Mouse (Mus musculus): ENCODE data around the gene Hhipl2. TPM values are rescaled to one million over a fixed set of nuclear protein-coding genes. Genes with fewer than 3 reads are reported as not detected.
"Not testable (repeated sequence)": the region's sequence is repeated elsewhere in the genome, so short reads cannot be mapped to it uniquely, and the experiment has no call there.

Gene Hhipl2
- total and polyA plus RNA-seq, 2 experiments from 2014 or later = 0.17 to 0.22 TPM

DNA sequence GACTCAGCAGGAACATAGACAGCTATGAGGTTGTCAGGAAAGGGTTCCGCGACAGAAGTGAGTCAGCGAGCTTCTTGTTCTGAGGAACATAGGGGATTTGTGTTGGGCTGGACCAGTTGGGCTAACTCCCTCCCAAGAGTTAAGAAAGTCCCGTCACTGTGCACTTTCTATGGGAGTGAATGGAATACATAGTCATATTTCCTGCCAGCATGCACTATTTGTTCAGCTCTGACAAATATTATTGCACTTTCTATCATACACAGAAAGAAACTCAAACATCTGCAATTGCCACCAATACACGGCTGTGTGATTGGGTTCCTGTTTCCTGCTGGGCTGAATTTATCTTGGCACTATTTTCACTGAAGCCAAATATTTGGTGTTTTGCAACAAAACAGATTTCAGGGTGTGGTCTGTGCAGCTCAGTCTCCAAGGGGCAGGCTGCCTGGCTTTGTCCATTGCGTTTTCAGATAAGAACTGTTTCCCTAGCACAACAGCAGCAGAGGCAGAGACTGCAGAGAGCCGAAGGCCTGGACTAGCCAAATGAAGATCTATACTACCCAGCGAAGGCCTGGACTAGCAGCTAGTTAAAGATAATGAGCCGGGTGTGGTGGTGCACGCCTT, 39.6 kb upstream of the Hhipl2 start:
- Histone ChIP-seq H3K4me2 (ENCODE audit: low read depth, low read length, poor library complexity, severe bottlenecking) (no peak overlapping the region), H3K27ac (ENCODE audit: low read depth, low read length) (no peak overlapping the region), H3K9ac (replicated peaks; ENCODE audit: low read length, poor library complexity, severe bottlenecking) (no peak overlapping the region), H3K36me3 (ENCODE audit: insufficient read depth, low read length) (no peaks in the 10 kb centered on the region), H3K9me3 (ENCODE audit: low read length) (no peaks in the 10 kb centered on the region), H3K27me3 (ENCODE audit: insufficient read depth, low read length) (peaks cover 10% of the 10 kb centered on the region; the same call in 1 of the 2 replicates), H3K4me3 (ENCODE audit: low read depth, low read length) (no peak overlapping the region), H3K4me1 (ENCODE audit: insufficient read depth, low read length) (no peaks in the 10 kb centered on the region)
- no peak for DNase-seq (ENCODE audit: low spot score)
- 83% methylated on average over 10 of the region's 10 CpGs for WGBS
- ATAC-seq (ENCODE audit: low FRiP score) = no peak
- TF ChIP-seq CTCF (IDR thresholded peaks at IDR 0.05) = no peak

- not testable (repeated sequence) for H3K4me2 ChIP-seq (ENCODE audit: low read depth, low read length, poor library complexity, severe bottlenecking); H3K4me3 ChIP-seq (ENCODE audit: low read depth, low read length); H3K9me3 ChIP-seq (ENCODE audit: low read length); H3K36me3 ChIP-seq (ENCODE audit: insufficient read depth, low read length); ATAC-seq (ENCODE audit: low FRiP score); H3K9ac ChIP-seq (replicated peaks; ENCODE audit: low read length, poor library complexity, severe bottlenecking); H3K27ac ChIP-seq (ENCODE audit: low read depth, low read length); H3K4me1 ChIP-seq (ENCODE audit: insufficient read depth, low read length); DNase-seq (ENCODE audit: low spot score)
- H3K27me3 ChIP-seq (ENCODE audit: insufficient read depth, low read length) = peaks cover 17% of the 10 kb centered on the region
- WGBS = 92% methylated on average over 3 of the region's 3 CpGs
Observed at GRCm38 (mm10) chr1:183379376-183379775, 38.6 kb upstream of the Hhipl2 start.

DNA sequence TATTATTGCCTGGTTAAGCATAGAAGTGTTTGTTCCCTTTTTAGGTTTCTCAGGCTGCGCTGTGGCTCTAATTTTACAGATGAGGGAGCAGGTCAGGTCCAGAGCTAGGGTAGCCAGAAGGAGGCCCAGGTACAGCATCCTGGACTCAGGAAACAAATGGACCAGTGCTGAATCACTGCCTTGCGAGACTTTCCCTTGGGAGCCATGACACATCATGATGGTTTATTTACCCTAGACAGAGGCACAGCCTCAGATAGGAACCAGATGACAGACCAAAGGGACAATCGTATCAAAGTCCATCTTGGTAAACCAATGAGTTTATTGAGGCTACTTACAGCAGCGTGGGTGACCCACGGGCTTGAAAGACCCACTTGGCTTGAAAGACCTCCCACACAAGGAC, 36.2 kb upstream of the Hhipl2 start:
- H3K27me3 ChIP-seq (ENCODE audit: insufficient read depth, low read length) = peaks cover 30% of the 10 kb centered on the region
- WGBS = 88% methylated on average over 5 of the region's 5 CpGs
- H3K4me2 ChIP-seq (ENCODE audit: low read depth, low read length, poor library complexity, severe bottlenecking) = no peak overlapping the region
- H3K27ac ChIP-seq (ENCODE audit: low read depth, low read length) = no peak overlapping the region
- no peak overlapping the region for H3K9ac ChIP-seq (replicated peaks; ENCODE audit: low read length, poor library complexity, severe bottlenecking)
- no peaks in the 10 kb centered on the region for H3K36me3 ChIP-seq (ENCODE audit: insufficient read depth, low read length)
- ATAC-seq (ENCODE audit: low FRiP score) (no peak), DNase-seq (ENCODE audit: low spot score) (no peak)
- TF ChIP-seq CTCF (IDR thresholded peaks at IDR 0.05) = no peak
- H3K4me1 ChIP-seq (ENCODE audit: insufficient read depth, low read length) = no peaks in the 10 kb centered on the region
- H3K9me3 ChIP-seq (ENCODE audit: low read length) = no peaks in the 10 kb centered on the region
- no peak overlapping the region for H3K4me3 ChIP-seq (ENCODE audit: low read depth, low read length)

- no peak overlapping the region for H3K27ac ChIP-seq (ENCODE audit: low read depth, low read length)
- no peaks in the 10 kb centered on the region for H3K4me1 ChIP-seq (ENCODE audit: insufficient read depth, low read length)
- no peak overlapping the region for H3K4me3 ChIP-seq (ENCODE audit: low read depth, low read length)
- no peaks in the 10 kb centered on the region for H3K36me3 ChIP-seq (ENCODE audit: insufficient read depth, low read length)
- H3K27me3 ChIP-seq (ENCODE audit: insufficient read depth, low read length) = peaks cover 32% of the 10 kb centered on the region
- no peak for DNase-seq (ENCODE audit: low spot score)
- 90% methylated on average over 2 of the region's 2 CpGs for WGBS
- ATAC-seq (ENCODE audit: low FRiP score) = no peak
- H3K4me2 ChIP-seq (ENCODE audit: low read depth, low read length, poor library complexity, severe bottlenecking) = no peak overlapping the region
- H3K9me3 ChIP-seq (ENCODE audit: low read length) = no peaks in the 10 kb centered on the region
- no peak overlapping the region for H3K9ac ChIP-seq (replicated peaks; ENCODE audit: low read length, poor library complexity, severe bottlenecking)
- TF ChIP-seq CTCF (IDR thresholded peaks at IDR 0.05) = no peak
Observed at GRCm38 (mm10) chr1:183382621-183383020, 35.4 kb upstream of the Hhipl2 start.

DNA sequence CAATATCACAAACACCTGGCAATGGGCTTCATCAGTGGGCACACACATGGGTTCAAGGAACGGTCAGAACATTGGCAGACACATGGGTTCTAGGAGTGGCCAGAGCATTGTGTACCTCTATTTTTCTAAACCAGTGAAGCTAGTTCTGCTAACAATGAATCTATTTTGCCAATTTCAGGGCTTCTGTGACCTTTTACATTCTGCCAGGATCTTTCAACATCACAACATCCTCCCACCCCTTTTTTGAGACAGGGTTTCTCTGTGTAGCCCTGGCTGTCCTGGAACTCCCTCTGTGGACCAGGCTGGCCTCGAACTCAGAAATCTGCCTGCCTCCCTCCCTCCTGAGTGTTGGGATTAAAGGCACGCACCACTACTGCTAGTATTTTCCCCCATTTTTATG, 30.6 kb upstream of the Hhipl2 start:
- not testable (repeated sequence) for H3K36me3 ChIP-seq (ENCODE audit: insufficient read depth, low read length); H3K9ac ChIP-seq (replicated peaks; ENCODE audit: low read length, poor library complexity, severe bottlenecking); H3K4me3 ChIP-seq (ENCODE audit: low read depth, low read length); H3K4me1 ChIP-seq (ENCODE audit: insufficient read depth, low read length); DNase-seq (ENCODE audit: low spot score); H3K27ac ChIP-seq (ENCODE audit: low read depth, low read length); H3K9me3 ChIP-seq (ENCODE audit: low read length); H3K4me2 ChIP-seq (ENCODE audit: low read depth, low read length, poor library complexity, severe bottlenecking); ATAC-seq (ENCODE audit: low FRiP score)
- WGBS = 88% methylated on average over 3 of the region's 3 CpGs
- H3K27me3 ChIP-seq (ENCODE audit: insufficient read depth, low read length) = peaks cover 28% of the 10 kb centered on the region

- Histone ChIP-seq H3K4me1 (ENCODE audit: insufficient read depth, low read length) (peaks cover 5% of the 10 kb centered on the region; the same call in 1 of the 2 replicates), H3K27ac (ENCODE audit: low read depth, low read length) (peak within 1 kb of the TSS; percentile 57), H3K4me3 (ENCODE audit: low read depth, low read length) (peak within 1 kb of the TSS; percentile 68), H3K9me3 (ENCODE audit: low read length) (no peaks in the 10 kb centered on the region), H3K9ac (replicated peaks; ENCODE audit: low read length, poor library complexity, severe bottlenecking) (peak within 1 kb of the TSS; percentile 39; the same call in 1 of the 2 replicates), H3K36me3 (ENCODE audit: insufficient read depth, low read length) (no peaks in the 10 kb centered on the region), H3K27me3 (ENCODE audit: insufficient read depth, low read length) (peaks cover 20% of the 10 kb centered on the region), H3K4me2 (ENCODE audit: low read depth, low read length, poor library complexity, severe bottlenecking) (peak within 1 kb of the TSS; percentile 68)
- peak; percentile 98 for DNase-seq (ENCODE audit: low spot score)
- peak; percentile 99 for ATAC-seq (ENCODE audit: low FRiP score)
- TF ChIP-seq CTCF (IDR thresholded peaks at IDR 0.05) = no peak
- 5% methylated on average over 44 of the region's 44 CpGs for WGBS
Observed at GRCm38 (mm10) chr1:183388426-183389406, 29.3 kb upstream of the Hhipl2 start, which contains the start of gene Taf1a. Gene Taf1a, plus strand, starts transcription at chr1:183388981.
